Mouse (Mus musculus) liver, embryonic 14.5 days (tissue): ENCODE results near the gene Phf24.

ENCODE experiments used
- CTCF ChIP-seq: IDR thresholded peaks from 2 replicates; pipeline ENCODE4 v1.5.1; 2016; ENCODE audit warnings: antibody characterized with exemption, low read depth, control low read depth
- EP300 ChIP-seq: IDR thresholded peaks from 2 replicates; pipeline ENCODE4 v1.6.1; 2016; ENCODE audit warnings: antibody characterized with exemption, low read depth

GRCm38 (mm10) chr4:42921536-42921935 is 5.1 kb downstream of the Phf24 start:
- TF ChIP-seq EP300 (no peak), CTCF (no peak)
